Mouse (Mus musculus) limb, embryonic 12.5 days (tissue): ENCODE measurements at regions not wholly inside any gene's neighbourhood (a gene's known extent, or its start where the extent isn't known, plus 50 kb on each side); places are given as distances from the start of the nearest gene placed in this dataset.

ENCODE experiments used
- ATAC-seq: fragments of 200-750 bp; cut with Nextera tagmentation; 2 replicates; pipeline ENCODE4 v1.8.0; 2017; ENCODE audit warnings: low read depth, moderate TSS enrichment; ENCODE audit not compliant: insufficient number of reproducible peaks, insufficient read depth, low FRiP score, low TSS enrichment
- H3K27ac ChIP-seq: fragments of 300-500 bp; sonication (generic); 2 replicates; pipeline ENCODE4 v1.5.1; 2016; ENCODE audit warnings: mild to moderate bottlenecking, moderate library complexity
- H3K27me3 ChIP-seq: fragments of 300-500 bp; sonication (generic); 2 replicates; pipeline ENCODE4 v1.6.1; 2016; ENCODE audit warnings: mild to moderate bottlenecking, moderate library complexity
- H3K36me3 ChIP-seq: fragments of 300-500 bp; sonication (generic); 2 replicates; pipeline ENCODE4 v1.6.1; 2016; ENCODE audit warnings: mild to moderate bottlenecking, moderate library complexity
- H3K4me1 ChIP-seq: fragments of 300-500 bp; sonication (generic); replicated peaks from 2 replicates; pipeline ENCODE4 v1.6.1; 2016
- H3K4me2 ChIP-seq: fragments of 300-500 bp; sonication (generic); 2 replicates; pipeline ENCODE4 v1.6.1; 2016; ENCODE audit warnings: mild to moderate bottlenecking, moderate library complexity
- H3K4me3 ChIP-seq: fragments of 300-500 bp; sonication (generic); replicated peaks from 2 replicates; pipeline ENCODE4 v1.5.1; 2016; ENCODE audit warnings: mild to moderate bottlenecking
- H3K9ac ChIP-seq: fragments of 300-500 bp; sonication (generic); replicated peaks from 2 replicates; pipeline ENCODE4 v1.6.1; 2016; ENCODE audit warnings: mild to moderate bottlenecking, moderate library complexity
- H3K9me3 ChIP-seq: fragments of 300-500 bp; sonication (generic); 2 replicates; pipeline ENCODE4 v1.6.1; 2016; ENCODE audit warnings: mild to moderate bottlenecking, moderate library complexity
- WGBS: fragments of 180-500 bp; shearing (Covaris S2); methylation state at CpG from one replicate; pipeline ENCODE4 v1.1.7; 2016; 5-methylcytosine and 5-hydroxymethylcytosine counted together

GRCm38 (mm10) chr7:40362719-40363118 is 535.4 kb upstream of the Vstm2b start:
- WGBS = 31% methylated on average over 2 of the region's 2 CpGs
- Histone ChIP-seq H3K9me3 (no peaks in the 10 kb centered on the region), H3K27me3 (no peaks in the 10 kb centered on the region), H3K9ac (no peak overlapping the region), H3K4me2 (no peak overlapping the region), H3K27ac (no peak overlapping the region), H3K4me3 (no peak overlapping the region), H3K36me3 (no peaks in the 10 kb centered on the region), H3K4me1 (no peaks in the 10 kb centered on the region)
- no peak for ATAC-seq

- ATAC-seq = no peak
- Histone ChIP-seq H3K36me3 (no peaks in the 10 kb centered on the region), H3K9ac (no peak overlapping the region), H3K27me3 (no peaks in the 10 kb centered on the region), H3K4me2 (no peak overlapping the region), H3K9me3 (no peaks in the 10 kb centered on the region), H3K4me1 (no peaks in the 10 kb centered on the region), H3K4me3 (no peak overlapping the region), H3K27ac (no peak overlapping the region)
- WGBS = 91% methylated on average over 2 of the region's 2 CpGs
Observed at GRCm38 (mm10) chr7:40372713-40373112, 525.4 kb upstream of the Vstm2b start.

- Histone ChIP-seq H3K27me3 (no peaks in the 10 kb centered on the region), H3K27ac (no peak overlapping the region), H3K9me3 (no peaks in the 10 kb centered on the region), H3K4me1 (no peaks in the 10 kb centered on the region), H3K9ac (no peak overlapping the region), H3K36me3 (no peaks in the 10 kb centered on the region), H3K4me3 (no peak overlapping the region), H3K4me2 (no peak overlapping the region)
- 92% methylated on average over 1 of the region's 1 CpGs for WGBS
- no peak for ATAC-seq
Observed at GRCm38 (mm10) chr7:40377839-40378238, 520.3 kb upstream of the Vstm2b start.

- no peaks in the 10 kb centered on the region for H3K9me3 ChIP-seq
- ATAC-seq = no peak
Observed at GRCm38 (mm10) chr7:40381244-40381643, 516.9 kb upstream of the Vstm2b start.

GRCm38 (mm10) chr7:40388152-40388551 is 510.0 kb upstream of the Vstm2b start:
- Histone ChIP-seq H3K27ac (no peak overlapping the region), H3K9me3 (no peaks in the 10 kb centered on the region), H3K27me3 (no peaks in the 10 kb centered on the region), H3K4me1 (no peaks in the 10 kb centered on the region), H3K4me2 (no peak overlapping the region), H3K36me3 (no peaks in the 10 kb centered on the region), H3K9ac (no peak overlapping the region), H3K4me3 (no peak overlapping the region)
- ATAC-seq = no peak
- WGBS = 88% methylated on average over 5 of the region's 5 CpGs

More at GRCm38 (mm10) chr7:40381244-40381643, 516.9 kb upstream of the Vstm2b start:
- no peak overlapping the region for H3K4me3 ChIP-seq
- no peaks in the 10 kb centered on the region for H3K36me3 ChIP-seq
- no peak overlapping the region for H3K27ac ChIP-seq
- 90% methylated on average over 3 of the region's 3 CpGs for WGBS
- H3K4me1 ChIP-seq = no peaks in the 10 kb centered on the region
- no peak overlapping the region for H3K4me2 ChIP-seq
- no peaks in the 10 kb centered on the region for H3K27me3 ChIP-seq
- no peak overlapping the region for H3K9ac ChIP-seq

GRCm38 (mm10) chr7:40389795-40390194 is 508.3 kb upstream of the Vstm2b start:
- Histone ChIP-seq H3K36me3 (no peaks in the 10 kb centered on the region), H3K9me3 (no peaks in the 10 kb centered on the region), H3K27ac (no peak overlapping the region), H3K9ac (no peak overlapping the region), H3K4me1 (no peaks in the 10 kb centered on the region), H3K27me3 (no peaks in the 10 kb centered on the region), H3K4me2 (no peak overlapping the region), H3K4me3 (no peak overlapping the region)
- no peak for ATAC-seq
- 35% methylated on average over 3 of the region's 3 CpGs for WGBS

- H3K4me1 ChIP-seq = no peaks in the 10 kb centered on the region
- no peaks in the 10 kb centered on the region for H3K9me3 ChIP-seq
- H3K27ac ChIP-seq = no peak overlapping the region
- no peaks in the 10 kb centered on the region for H3K27me3 ChIP-seq
- WGBS = 29% methylated on average over 3 of the region's 3 CpGs
- H3K9ac ChIP-seq = no peak overlapping the region
- no peak overlapping the region for H3K4me3 ChIP-seq
- no peaks in the 10 kb centered on the region for H3K36me3 ChIP-seq
- H3K4me2 ChIP-seq = no peak overlapping the region
- ATAC-seq = no peak
Observed at GRCm38 (mm10) chr7:40390927-40391326, 507.2 kb upstream of the Vstm2b start.

GRCm38 (mm10) chr7:40391626-40392025 is 506.5 kb upstream of the Vstm2b start:
- Histone ChIP-seq H3K4me2 (no peak overlapping the region), H3K9me3 (no peaks in the 10 kb centered on the region), H3K27me3 (no peaks in the 10 kb centered on the region), H3K27ac (no peak overlapping the region), H3K9ac (no peak overlapping the region), H3K4me1 (no peaks in the 10 kb centered on the region), H3K4me3 (no peak overlapping the region), H3K36me3 (no peaks in the 10 kb centered on the region)
- ATAC-seq = no peak
- WGBS = 66% methylated on average over 3 of the region's 3 CpGs

- Histone ChIP-seq H3K4me1 (no peaks in the 10 kb centered on the region), H3K36me3 (no peaks in the 10 kb centered on the region), H3K27ac (no peak overlapping the region), H3K9me3 (no peaks in the 10 kb centered on the region), H3K9ac (no peak overlapping the region), H3K4me2 (no peak overlapping the region), H3K4me3 (no peak overlapping the region), H3K27me3 (no peaks in the 10 kb centered on the region)
- 57% methylated on average over 3 of the region's 3 CpGs for WGBS
- no peak for ATAC-seq
Observed at GRCm38 (mm10) chr7:40392207-40392606, 505.9 kb upstream of the Vstm2b start.

- H3K9ac ChIP-seq = no peak overlapping the region
- no peaks in the 10 kb centered on the region for H3K9me3 ChIP-seq
- H3K4me2 ChIP-seq = no peak overlapping the region
- no peak for ATAC-seq
- no peaks in the 10 kb centered on the region for H3K36me3 ChIP-seq
- no peaks in the 10 kb centered on the region for H3K27me3 ChIP-seq
- no peaks in the 10 kb centered on the region for H3K4me1 ChIP-seq
- no peak overlapping the region for H3K27ac ChIP-seq
- H3K4me3 ChIP-seq = no peak overlapping the region
- WGBS = 82% methylated on average over 1 of the region's 1 CpGs
Observed at GRCm38 (mm10) chr7:40392699-40393098, 505.4 kb upstream of the Vstm2b start.

- H3K4me1 ChIP-seq = no peaks in the 10 kb centered on the region
- no peaks in the 10 kb centered on the region for H3K9me3 ChIP-seq
- H3K36me3 ChIP-seq = no peaks in the 10 kb centered on the region
- no peak overlapping the region for H3K4me3 ChIP-seq
- ATAC-seq = no peak
- 74% methylated on average over 5 of the region's 5 CpGs for WGBS
- H3K4me2 ChIP-seq = no peak overlapping the region
- H3K9ac ChIP-seq = no peak overlapping the region
- no peaks in the 10 kb centered on the region for H3K27me3 ChIP-seq
- no peak overlapping the region for H3K27ac ChIP-seq
Observed at GRCm38 (mm10) chr7:40398266-40398665, 499.9 kb upstream of the Vstm2b start.

GRCm38 (mm10) chr7:40419332-40419731 is 478.8 kb upstream of the Vstm2b start:
- H3K4me1 ChIP-seq = no peaks in the 10 kb centered on the region
- ATAC-seq = no peak
- no peak overlapping the region for H3K9ac ChIP-seq
- no peaks in the 10 kb centered on the region for H3K9me3 ChIP-seq
- 77% methylated on average over 2 of the region's 2 CpGs for WGBS
- H3K27ac ChIP-seq = no peak overlapping the region
- no peak overlapping the region for H3K4me3 ChIP-seq
- H3K36me3 ChIP-seq = no peaks in the 10 kb centered on the region
- no peak overlapping the region for H3K4me2 ChIP-seq
- H3K27me3 ChIP-seq = no peaks in the 10 kb centered on the region
